Mouse (Mus musculus): ENCODE results near the gene Epo. TPM values are rescaled to one million over a fixed set of nuclear protein-coding genes. Genes with fewer than 3 reads are reported as not detected.

The Epo gene
- polyA plus RNA-seq, 2 experiments = 0.19 to 0.83 TPM

DNA sequence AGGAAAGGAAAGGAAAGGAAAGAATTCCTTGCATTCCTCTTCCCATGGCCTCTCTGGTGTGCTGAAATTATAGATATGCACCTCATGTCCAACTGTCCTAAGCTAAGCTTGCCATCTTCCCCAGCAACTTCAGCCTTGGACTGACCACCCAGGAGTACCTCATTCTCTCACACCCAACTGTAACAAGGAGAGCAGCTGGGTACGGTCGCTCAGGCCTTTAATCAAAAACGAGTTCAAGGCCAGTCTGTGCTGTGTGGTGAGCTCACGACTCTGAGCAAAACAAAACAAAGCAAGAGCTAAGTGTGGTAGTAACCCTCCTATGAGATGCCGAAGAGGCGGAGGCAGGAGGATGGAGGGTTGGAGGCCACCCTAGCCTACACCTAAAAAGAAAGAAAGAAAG lies 7.9 kb upstream of the Epo start:
- DNase-seq (ENCODE audit: low spot score) = no peak
- H3K9ac ChIP-seq (ENCODE audit: low read depth, low read length, severe bottlenecking) = no peak overlapping the region
- H3K27ac ChIP-seq (replicated peaks; ENCODE audit: low read depth, low read length) = no peak overlapping the region
- WGBS = 68% methylated on average over 6 of the region's 6 CpGs
- H3K36me3 ChIP-seq (ENCODE audit: control insufficient read depth, insufficient read depth, low read length) = no peaks in the 10 kb centered on the region
- no peak overlapping the region for H3K4me3 ChIP-seq (replicated peaks; ENCODE audit: low read length)
- H3K4me1 ChIP-seq (ENCODE audit: control insufficient read depth, insufficient read depth, low read length) = no peaks in the 10 kb centered on the region
- no peak overlapping the region for H3K4me2 ChIP-seq (replicated peaks; ENCODE audit: low read depth, low read length, severe bottlenecking)
- no peaks in the 10 kb centered on the region for H3K9me3 ChIP-seq (ENCODE audit: control insufficient read depth, low read length)
- no peaks in the 10 kb centered on the region for H3K27me3 ChIP-seq (ENCODE audit: control insufficient read depth, insufficient read depth, low read length)
- no peak for TF ChIP-seq POLR2A (IDR thresholded peaks at IDR 0.05; ENCODE audit: borderline replicate concordance, extremely low read depth, insufficient read depth, insufficient read length)
- no peak for ATAC-seq (ENCODE audit: low FRiP score, low read depth)

DNA sequence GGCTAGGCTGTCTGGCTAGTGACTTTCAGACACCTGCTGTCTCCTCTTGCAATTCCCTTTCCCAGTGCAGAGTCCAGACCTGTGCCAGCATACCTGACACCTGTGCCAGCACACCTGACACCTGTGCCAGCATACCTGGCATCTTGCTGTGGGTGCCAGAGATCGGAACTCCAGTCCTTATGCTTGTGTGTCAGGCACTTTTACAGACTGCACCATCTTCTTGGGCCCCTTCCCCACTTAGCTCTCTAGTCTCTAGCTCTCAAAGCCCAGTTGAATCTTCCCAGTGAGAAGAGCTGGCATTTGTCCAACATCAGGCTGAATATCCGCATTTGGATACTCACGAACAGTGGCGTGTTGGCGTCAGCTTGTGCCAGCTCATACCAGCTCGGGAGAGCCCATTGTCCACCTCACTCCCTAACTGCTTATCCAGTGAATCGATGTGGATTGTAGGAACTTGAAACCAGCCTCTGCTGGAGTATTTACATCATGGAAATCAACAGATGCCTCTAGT lies 6.3 kb upstream of the Epo start:
- Histone ChIP-seq H3K27ac (replicated peaks; ENCODE audit: low read depth, low read length) (no peak overlapping the region), H3K4me3 (replicated peaks; ENCODE audit: low read length) (no peak overlapping the region), H3K9ac (ENCODE audit: low read depth, low read length, severe bottlenecking) (no peak overlapping the region), H3K36me3 (ENCODE audit: control insufficient read depth, insufficient read depth, low read length) (no peaks in the 10 kb centered on the region), H3K4me1 (ENCODE audit: control insufficient read depth, insufficient read depth, low read length) (no peaks in the 10 kb centered on the region), H3K4me2 (replicated peaks; ENCODE audit: low read depth, low read length, severe bottlenecking) (no peak overlapping the region), H3K27me3 (ENCODE audit: control insufficient read depth, insufficient read depth, low read length) (no peaks in the 10 kb centered on the region), H3K9me3 (ENCODE audit: control insufficient read depth, low read length) (no peaks in the 10 kb centered on the region)
- DNase-seq (ENCODE audit: low spot score) = no peak
- TF ChIP-seq POLR2A (IDR thresholded peaks at IDR 0.05; ENCODE audit: borderline replicate concordance, extremely low read depth, insufficient read depth, insufficient read length) = no peak
- ATAC-seq (ENCODE audit: low FRiP score, low read depth) = no peak
- WGBS = 71% methylated on average over 7 of the region's 7 CpGs

DNA sequence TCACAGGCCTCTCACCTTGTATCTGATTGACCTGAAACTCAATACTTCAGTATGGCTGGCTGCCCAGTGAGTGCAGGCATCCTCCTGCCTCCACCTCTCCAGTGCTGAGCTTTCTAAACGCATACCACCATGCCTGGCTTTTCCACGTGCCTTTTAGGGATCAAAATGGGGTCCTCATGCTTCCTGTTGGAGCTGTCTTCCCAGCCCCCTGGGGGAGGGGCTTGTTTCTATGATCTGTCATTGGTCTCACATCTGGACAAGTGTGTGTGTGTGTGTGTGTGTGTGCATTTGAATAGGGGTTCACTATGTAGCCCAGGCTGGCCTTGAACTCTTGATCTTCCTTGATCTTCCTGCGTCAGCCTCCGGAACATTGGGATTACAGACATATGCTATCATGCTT lies 4.4 kb upstream of the Epo start:
- Histone ChIP-seq H3K27ac (replicated peaks; ENCODE audit: low read depth, low read length) (no peak overlapping the region), H3K4me3 (replicated peaks; ENCODE audit: low read length) (no peak overlapping the region), H3K27me3 (ENCODE audit: control insufficient read depth, insufficient read depth, low read length) (no peaks in the 10 kb centered on the region), H3K9ac (ENCODE audit: low read depth, low read length, severe bottlenecking) (no peak overlapping the region), H3K36me3 (ENCODE audit: control insufficient read depth, insufficient read depth, low read length) (no peaks in the 10 kb centered on the region), H3K9me3 (ENCODE audit: control insufficient read depth, low read length) (no peaks in the 10 kb centered on the region), H3K4me2 (replicated peaks; ENCODE audit: low read depth, low read length, severe bottlenecking) (no peak overlapping the region), H3K4me1 (ENCODE audit: control insufficient read depth, insufficient read depth, low read length) (no peaks in the 10 kb centered on the region)
- TF ChIP-seq POLR2A (IDR thresholded peaks at IDR 0.05; ENCODE audit: borderline replicate concordance, extremely low read depth, insufficient read depth, insufficient read length) = no peak
- ATAC-seq (ENCODE audit: low FRiP score, low read depth) = no peak
- DNase-seq (ENCODE audit: low spot score) = no peak
- 65% methylated on average over 4 of the region's 4 CpGs for WGBS

DNA sequence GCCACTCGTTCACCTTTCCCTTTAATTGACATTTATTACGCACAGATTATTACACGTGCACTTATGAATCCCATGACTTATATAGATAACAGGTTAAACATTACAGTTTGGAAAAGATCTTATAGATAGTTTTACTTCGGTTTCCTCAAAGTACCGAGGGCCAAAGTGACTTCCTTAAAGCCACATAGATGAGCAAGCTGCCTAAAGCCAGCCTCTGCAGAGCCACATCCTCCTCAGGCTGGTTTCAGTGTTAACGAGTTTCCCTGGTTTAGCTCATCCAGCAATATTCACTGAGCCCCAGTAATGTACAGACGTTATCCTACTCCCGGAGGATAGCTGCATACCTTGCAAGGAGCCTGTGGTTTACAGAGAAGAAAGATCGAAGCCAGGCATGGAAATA lies 2.3 kb upstream of the Epo start:
- DNase-seq (ENCODE audit: low spot score) (no peak), ATAC-seq (ENCODE audit: low FRiP score, low read depth) (no peak)
- no peak overlapping the region for H3K9ac ChIP-seq (ENCODE audit: low read depth, low read length, severe bottlenecking)
- no peaks in the 10 kb centered on the region for H3K4me1 ChIP-seq (ENCODE audit: control insufficient read depth, insufficient read depth, low read length)
- WGBS = 76% methylated on average over 9 of the region's 9 CpGs
- no peaks in the 10 kb centered on the region for H3K27me3 ChIP-seq (ENCODE audit: control insufficient read depth, insufficient read depth, low read length)
- no peaks in the 10 kb centered on the region for H3K36me3 ChIP-seq (ENCODE audit: control insufficient read depth, insufficient read depth, low read length)
- H3K27ac ChIP-seq (replicated peaks; ENCODE audit: low read depth, low read length) = no peak overlapping the region
- no peaks in the 10 kb centered on the region for H3K9me3 ChIP-seq (ENCODE audit: control insufficient read depth, low read length)
- no peak overlapping the region for H3K4me2 ChIP-seq (replicated peaks; ENCODE audit: low read depth, low read length, severe bottlenecking)
- no peak overlapping the region for H3K4me3 ChIP-seq (replicated peaks; ENCODE audit: low read length)
- TF ChIP-seq POLR2A (IDR thresholded peaks at IDR 0.05; ENCODE audit: borderline replicate concordance, extremely low read depth, insufficient read depth, insufficient read length) = no peak

DNA sequence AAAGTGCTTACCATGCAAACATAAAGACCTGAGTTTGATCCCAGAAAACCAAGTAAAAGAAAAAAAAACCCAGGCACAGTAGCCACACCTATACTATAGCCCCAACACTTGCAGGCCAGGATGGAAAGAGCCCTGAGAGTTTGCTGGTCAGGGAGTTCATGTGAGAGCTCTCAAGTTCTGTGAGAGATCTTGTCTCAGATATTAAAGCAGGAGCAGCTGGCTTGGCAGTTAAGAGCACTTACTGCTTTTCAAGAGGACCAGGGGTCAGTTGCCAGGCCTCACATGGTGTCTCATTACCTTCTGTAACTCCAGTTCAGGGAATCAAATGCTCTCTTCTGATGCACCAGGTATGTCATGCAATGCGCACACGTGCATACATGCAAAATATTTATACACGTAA lies 1.7 kb upstream of the Epo start:
- no peak overlapping the region for H3K4me3 ChIP-seq (replicated peaks; ENCODE audit: low read length)
- TF ChIP-seq POLR2A (IDR thresholded peaks at IDR 0.05; ENCODE audit: borderline replicate concordance, extremely low read depth, insufficient read depth, insufficient read length) = no peak
- DNase-seq (ENCODE audit: low spot score) (no peak), ATAC-seq (ENCODE audit: low FRiP score, low read depth) (no peak)
- no peak overlapping the region for H3K4me2 ChIP-seq (replicated peaks; ENCODE audit: low read depth, low read length, severe bottlenecking)
- H3K4me1 ChIP-seq (ENCODE audit: control insufficient read depth, insufficient read depth, low read length) = peaks cover 5% of the 10 kb centered on the region; the same call in 1 of the 2 replicates
- no peaks in the 10 kb centered on the region for H3K9me3 ChIP-seq (ENCODE audit: control insufficient read depth, low read length)
- no peak overlapping the region for H3K9ac ChIP-seq (ENCODE audit: low read depth, low read length, severe bottlenecking)
- H3K27ac ChIP-seq (replicated peaks; ENCODE audit: low read depth, low read length) = no peak overlapping the region
- no peaks in the 10 kb centered on the region for H3K27me3 ChIP-seq (ENCODE audit: control insufficient read depth, insufficient read depth, low read length)
- 80% methylated on average over 3 of the region's 3 CpGs for WGBS
- H3K36me3 ChIP-seq (ENCODE audit: control insufficient read depth, insufficient read depth, low read length) = peaks cover 5% of the 10 kb centered on the region

DNA sequence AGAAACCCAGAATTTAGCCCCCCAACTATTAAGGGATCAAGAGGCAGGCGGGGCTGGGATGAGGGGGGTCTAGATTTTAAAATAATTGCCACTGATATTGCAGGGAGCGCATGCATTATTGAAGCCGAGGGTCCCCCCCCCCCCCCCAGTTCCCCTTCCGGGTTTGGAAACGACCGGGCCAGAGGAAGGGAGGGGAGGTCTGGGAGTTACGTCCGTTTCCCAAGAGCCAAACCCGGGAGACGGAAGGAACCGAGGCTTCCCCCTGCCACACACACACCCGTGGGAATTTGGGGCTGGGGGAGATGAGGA lies 280 bp downstream of the Epo start:
- H3K27ac ChIP-seq (replicated peaks; ENCODE audit: low read depth, low read length) = peak overlapping the region; percentile 89
- no peaks in the 10 kb centered on the region for H3K9me3 ChIP-seq (ENCODE audit: control insufficient read depth, low read length)
- 2% methylated on average over 9 of the region's 12 CpGs for WGBS
- TF ChIP-seq POLR2A (IDR thresholded peaks at IDR 0.05; ENCODE audit: borderline replicate concordance, extremely low read depth, insufficient read depth, insufficient read length) = no peak; the same call in 1 of the 2 replicates
- H3K4me1 ChIP-seq (ENCODE audit: control insufficient read depth, insufficient read depth, low read length) = peaks cover 7% of the 10 kb centered on the region; the same call in 1 of the 2 replicates
- no peak for DNase-seq (ENCODE audit: low spot score)
- peak overlapping the region; percentile 84 for H3K9ac ChIP-seq (ENCODE audit: low read depth, low read length, severe bottlenecking)
- peak overlapping the region; percentile 83 for H3K4me3 ChIP-seq (replicated peaks; ENCODE audit: low read length)
- peaks cover 25% of the 10 kb centered on the region for H3K36me3 ChIP-seq (ENCODE audit: control insufficient read depth, insufficient read depth, low read length)
- H3K27me3 ChIP-seq (ENCODE audit: control insufficient read depth, insufficient read depth, low read length) = no peaks in the 10 kb centered on the region
- ATAC-seq (ENCODE audit: low FRiP score, low read depth) = peak; percentile 6
- H3K4me2 ChIP-seq (replicated peaks; ENCODE audit: low read depth, low read length, severe bottlenecking) = peak overlapping the region; percentile 93
